Mouse (Mus musculus) lung, embryonic 14.5 days (tissue): Measurements from ENCODE around the gene Podn. TPM values are rescaled to one million over a fixed set of nuclear protein-coding genes. Genes with fewer than 3 reads are reported as not detected.
A peak's percentile ranks its signal among the peaks of the same experiment; 100 is the strongest.

Experiments
- ATAC-seq: fragments of 200-750 bp; cut with Nextera tagmentation; 2 replicates; pipeline ENCODE4 v1.8.0; 2017; ENCODE audit warnings: mild to moderate bottlenecking, moderate TSS enrichment, moderate library complexity; ENCODE audit not compliant: insufficient read depth
- DNase-seq: peaks from one replicate; pipeline ENCODE4 v3.0.0-alpha.2; 2015
- H3K27ac ChIP-seq: fragments of 300-500 bp; sonication (generic); 2 replicates; pipeline ENCODE4 v1.5.1; 2014; ENCODE audit warnings: low read depth, mild to moderate bottlenecking, moderate library complexity
- H3K27me3 ChIP-seq: fragments of 300-500 bp; sonication (generic); 2 replicates; pipeline ENCODE4 v1.6.1; 2014; ENCODE audit warnings: low read length, control low read depth; ENCODE audit not compliant: insufficient read depth
- H3K36me3 ChIP-seq: fragments of 300-500 bp; sonication (generic); 2 replicates; pipeline ENCODE4 v1.6.1; 2014; ENCODE audit warnings: control low read depth; ENCODE audit not compliant: insufficient read depth
- H3K4me1 ChIP-seq: fragments of 300-500 bp; sonication (generic); 2 replicates; pipeline ENCODE4 v1.6.1; 2014; ENCODE audit warnings: antibody characterized with exemption, control low read depth; ENCODE audit not compliant: insufficient read depth
- H3K4me2 ChIP-seq: fragments of 300-500 bp; sonication (generic); 2 replicates; pipeline ENCODE4 v1.6.1; 2014; ENCODE audit warnings: mild to moderate bottlenecking
- H3K4me3 ChIP-seq: fragments of 300-500 bp; sonication (generic); 2 replicates; pipeline ENCODE4 v1.5.1; 2014; ENCODE audit warnings: low read depth, low read length
- H3K9ac ChIP-seq: fragments of 300-500 bp; sonication (generic); 2 replicates; pipeline ENCODE4 v1.6.1; 2014
- H3K9me3 ChIP-seq: fragments of 300-500 bp; sonication (generic); 2 replicates; pipeline ENCODE4 v1.6.1; 2016; ENCODE audit warnings: low read depth, low read length, control low read depth
- CTCF ChIP-seq: IDR thresholded peaks from 2 replicates; pipeline ENCODE4 v1.5.1; 2016; ENCODE audit warnings: antibody characterized with exemption, low read depth
- WGBS: fragments of 180-500 bp; shearing (Covaris S2); extraction: QIAGEN DNeasy Blood & Tissue Kit; methylation state at CpG from one replicate; pipeline ENCODE4 v1.1.7; 2014; 5-methylcytosine and 5-hydroxymethylcytosine counted together
- polyA plus RNA-seq: library from polyadenylated mRNA; unstranded; fragments of >200 nt; fragmentation: Nextera tagmentation; extraction: Ambion mirVana; gene quantifications from 2 replicates; pipeline ENCODE4 v1.2.1, GENCODE M21; 2014

The Podn gene
- polyA plus RNA-seq, 1 experiment from 2014 or later, result 3.5 TPM

GRCm38 (mm10) chr4:108025269-108025668, 71.0 kb downstream of the Podn start:
- H3K27ac ChIP-seq, result no peak overlapping the region
- ATAC-seq (peak; percentile 69), DNase-seq (peak; percentile 54)
- 4% methylated on average over 10 of the region's 10 CpGs for WGBS
- H3K4me1 ChIP-seq, result no peaks in the 10 kb centered on the region
- H3K9ac ChIP-seq, result no peak overlapping the region
- H3K4me2 ChIP-seq, result peak overlapping the region; percentile 42
- peaks cover 11% of the 10 kb centered on the region for H3K27me3 ChIP-seq
- 0 out of 2 replicates have a peak overlapping the region, but pooled peaks have one; percentile 4 for H3K4me3 ChIP-seq
- no peaks in the 10 kb centered on the region for H3K36me3 ChIP-seq
- H3K9me3 ChIP-seq, result no peaks in the 10 kb centered on the region
- no peak for TF ChIP-seq CTCF

- Histone ChIP-seq H3K9ac (no peak overlapping the region), H3K4me2 (no peak overlapping the region), H3K27me3 (peaks cover 5% of the 10 kb centered on the region; the same call in 1 of the 2 replicates), H3K4me3 (no peak overlapping the region), H3K27ac (no peak overlapping the region), H3K4me1 (no peaks in the 10 kb centered on the region), H3K9me3 (no peaks in the 10 kb centered on the region), H3K36me3 (no peaks in the 10 kb centered on the region)
- 61% methylated on average over 5 of the region's 5 CpGs for WGBS
- ATAC-seq, result no peak
- TF ChIP-seq CTCF, result no peak
- DNase-seq, result peak; percentile 31
Observed at GRCm38 (mm10) chr4:108024641-108025040, 71.6 kb downstream of the Podn start.

GRCm38 (mm10) chr4:108023186-108023585, 73.1 kb downstream of the Podn start:
- Histone ChIP-seq H3K9me3 (no peaks in the 10 kb centered on the region), H3K4me3 (no peak overlapping the region), H3K27ac (no peak overlapping the region), H3K4me2 (no peak overlapping the region), H3K36me3 (no peaks in the 10 kb centered on the region), H3K4me1 (no peaks in the 10 kb centered on the region), H3K9ac (no peak overlapping the region), H3K27me3 (no peaks in the 10 kb centered on the region)
- TF ChIP-seq CTCF, result no peak
- ATAC-seq (no peak), DNase-seq (no peak)
- WGBS, result 71% methylated on average over 4 of the region's 4 CpGs

GRCm38 (mm10) chr4:108020178-108020577, 76.1 kb downstream of the Podn start:
- Histone ChIP-seq H3K4me1 (no peaks in the 10 kb centered on the region), H3K27me3 (no peaks in the 10 kb centered on the region), H3K4me2 (no peak overlapping the region), H3K9me3 (no peaks in the 10 kb centered on the region), H3K9ac (no peak overlapping the region), H3K36me3 (no peaks in the 10 kb centered on the region), H3K27ac (no peak overlapping the region), H3K4me3 (no peak overlapping the region)
- 74% methylated on average over 6 of the region's 6 CpGs for WGBS
- no peak for TF ChIP-seq CTCF
- DNase-seq, result no peak
- no peak for ATAC-seq

GRCm38 (mm10) chr4:108018961-108019921, 77.0 kb downstream of the Podn start:
- Histone ChIP-seq H3K4me1 (no peaks in the 10 kb centered on the region), H3K4me3 (no peak overlapping the region), H3K4me2 (no peak overlapping the region), H3K9ac (no peak overlapping the region), H3K36me3 (no peaks in the 10 kb centered on the region), H3K9me3 (no peaks in the 10 kb centered on the region), H3K27me3 (no peaks in the 10 kb centered on the region), H3K27ac (no peak overlapping the region)
- 46% methylated on average over 14 of the region's 14 CpGs for WGBS
- ATAC-seq (no peak), DNase-seq (no peak)
- TF ChIP-seq CTCF, result no peak

GRCm38 (mm10) chr4:108018241-108018923, 77.9 kb downstream of the Podn start:
- no peak overlapping the region for H3K4me3 ChIP-seq
- TF ChIP-seq CTCF, result no peak
- H3K4me1 ChIP-seq, result no peaks in the 10 kb centered on the region
- H3K9ac ChIP-seq, result no peak overlapping the region
- no peak for DNase-seq
- 29% methylated on average over 10 of the region's 10 CpGs for WGBS
- no peaks in the 10 kb centered on the region for H3K9me3 ChIP-seq
- H3K27me3 ChIP-seq, result no peaks in the 10 kb centered on the region
- H3K27ac ChIP-seq, result no peak overlapping the region
- no peak for ATAC-seq
- no peak overlapping the region for H3K4me2 ChIP-seq
- no peaks in the 10 kb centered on the region for H3K36me3 ChIP-seq

- WGBS, result 64% methylated on average over 7 of the region's 7 CpGs
- TF ChIP-seq CTCF, result no peak
- Histone ChIP-seq H3K27me3 (no peaks in the 10 kb centered on the region), H3K4me3 (no peak overlapping the region), H3K9me3 (no peaks in the 10 kb centered on the region), H3K9ac (no peak overlapping the region), H3K4me1 (no peaks in the 10 kb centered on the region), H3K36me3 (no peaks in the 10 kb centered on the region), H3K4me2 (no peak overlapping the region), H3K27ac (no peak overlapping the region)
- no peak for DNase-seq
- ATAC-seq, result no peak
Observed at GRCm38 (mm10) chr4:108017839-108018238, 78.4 kb downstream of the Podn start.
